Mouse (Mus musculus) urinary bladder, postnatal 10 days (tissue): Measurements from ENCODE around the gene Serpinb6a.

Source experiments
- DNase-seq: peaks from one replicate; pipeline ENCODE4 v3.0.0; 2022; ENCODE audit warnings: low spot score

The Serpinb6a gene

GRCm38 (mm10) chr13:34002058-34003006, at the start of gene Serpinb6a, which contains the start of gene Ripk1:
Gene Serpinb6a (minus strand): TSS chr13:34002794.
Gene Ripk1 (plus strand): TSS chr13:34002363.
- DNase-seq: peak; percentile 62

DNA sequence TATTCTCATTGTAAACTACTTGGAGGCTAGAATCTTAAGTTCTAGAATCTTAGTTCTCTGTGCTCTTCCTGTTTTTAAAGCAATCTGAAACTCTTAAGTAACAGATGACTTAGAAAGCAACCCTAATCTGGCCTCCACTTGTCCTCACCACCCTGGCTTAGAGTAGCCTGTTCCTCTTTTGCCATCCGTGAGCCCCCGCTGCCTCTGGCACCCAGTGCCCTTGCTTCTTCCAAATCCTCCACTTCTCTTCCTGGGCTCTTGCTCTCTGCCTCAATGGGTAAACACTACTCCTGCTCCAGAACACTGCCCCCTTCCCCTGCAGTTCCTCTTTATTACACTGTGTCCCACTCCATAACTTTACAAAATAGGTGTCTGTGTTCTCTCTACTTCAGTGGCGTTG, 49.1 kb upstream of the Serpinb6a start:
- no peak for DNase-seq

DNA sequence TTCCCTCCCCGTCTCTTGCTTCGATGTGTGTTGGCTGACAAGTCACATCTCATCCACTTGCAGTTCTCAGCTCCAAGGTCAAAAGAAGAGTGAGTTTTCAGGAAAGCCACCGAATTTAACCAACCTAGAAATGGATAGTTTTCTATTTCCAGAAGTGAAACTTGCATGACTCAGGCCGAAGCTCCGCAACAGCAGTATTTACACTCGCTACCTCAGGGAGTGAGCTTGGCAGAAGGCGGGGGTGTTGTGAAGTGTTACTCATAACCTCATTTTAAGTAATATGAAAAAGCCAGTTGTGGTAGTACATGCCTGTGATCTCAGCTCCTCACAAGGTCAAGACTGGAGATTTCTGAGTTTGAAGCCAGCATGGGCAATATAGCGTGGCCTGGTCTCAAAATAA, 47.9 kb upstream of the Serpinb6a start:
- no peak for DNase-seq

- no peak for DNase-seq
Observed at GRCm38 (mm10) chr13:34047526-34047925, 44.9 kb upstream of the Serpinb6a start.

DNA sequence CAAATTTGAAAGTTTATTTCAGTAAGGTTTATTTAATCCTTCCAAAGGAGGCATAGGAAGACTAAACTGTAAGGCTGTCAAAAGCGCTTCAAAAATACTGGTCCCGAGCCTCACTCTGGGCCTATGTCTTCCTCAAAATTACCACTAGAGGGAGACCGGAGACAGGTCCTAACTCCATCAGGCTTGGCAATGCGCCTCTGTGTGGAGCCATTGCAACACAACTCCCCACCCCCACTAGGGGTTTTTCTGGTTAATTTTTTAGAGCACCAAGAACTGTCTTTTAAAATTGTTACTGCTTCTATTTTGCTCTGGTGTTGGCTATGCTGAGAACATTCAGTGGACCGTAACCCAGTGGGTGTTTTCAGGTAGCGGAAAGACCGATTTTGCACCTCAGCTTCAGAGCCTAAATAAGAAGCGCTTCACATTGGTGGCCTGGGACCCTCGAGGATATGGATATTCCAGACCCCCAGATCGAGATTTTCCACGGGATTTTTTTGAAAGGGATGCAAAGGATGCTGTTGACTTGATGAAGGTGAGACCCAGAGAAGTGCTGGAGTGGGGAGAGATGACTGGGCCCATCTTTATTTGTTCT, 43.9 kb upstream of the Serpinb6a start:
- no peak for DNase-seq

DNA sequence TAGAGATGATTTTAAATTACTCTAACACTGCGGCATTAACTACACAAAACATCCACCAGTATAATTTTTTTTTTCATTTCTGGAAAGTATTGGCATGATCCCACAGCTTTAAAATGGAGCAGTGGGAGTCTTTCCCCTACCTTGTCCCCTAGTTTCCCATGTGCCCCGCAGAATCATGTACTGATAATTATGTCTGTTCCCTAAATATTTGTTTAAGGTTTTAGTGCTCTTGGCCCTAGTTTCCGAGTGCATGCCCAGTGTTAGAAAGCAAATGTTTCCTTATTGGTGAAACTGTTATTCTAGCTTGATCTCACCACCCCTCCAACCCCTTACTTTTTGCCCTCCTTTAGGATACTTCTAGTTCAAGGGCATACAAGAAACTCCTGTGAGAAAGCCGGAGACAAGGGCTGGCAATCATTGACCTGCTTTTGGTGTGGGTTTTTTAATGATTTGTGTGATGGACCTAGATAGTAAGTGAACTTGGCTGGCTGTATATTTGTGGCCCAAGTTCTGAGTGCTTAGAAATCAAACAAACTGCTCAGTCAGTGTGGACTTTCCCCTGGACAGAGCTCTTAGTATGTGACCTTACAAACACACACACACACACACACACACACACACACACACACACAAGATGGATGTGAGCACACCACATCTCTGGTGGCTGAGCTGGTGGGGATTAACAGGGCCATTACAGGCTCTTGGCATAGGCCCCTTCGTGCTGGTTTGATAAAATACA, 43.1 kb upstream of the Serpinb6a start:
- no peak for DNase-seq

- DNase-seq: no peak
Observed at GRCm38 (mm10) chr13:34043716-34044393, 41.3 kb upstream of the Serpinb6a start.

DNA sequence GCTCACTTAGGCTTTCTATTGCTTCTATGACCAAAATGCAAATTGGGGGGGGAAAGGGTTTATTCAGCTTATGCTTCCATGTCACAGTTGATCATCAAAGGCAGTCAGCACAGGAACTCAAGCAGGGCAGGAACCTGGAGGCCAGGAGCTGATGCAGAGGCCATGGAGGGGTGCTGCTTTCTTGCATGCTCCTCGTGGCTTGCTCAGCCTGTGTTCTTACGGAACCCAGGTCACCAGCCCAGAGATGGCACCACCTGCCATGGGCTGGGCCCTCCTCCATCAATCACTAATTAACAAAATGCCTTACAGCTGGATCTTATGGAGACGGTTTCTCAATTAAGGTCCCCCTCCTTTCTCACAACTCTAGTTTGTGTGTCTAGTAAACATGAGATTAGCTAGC, 37.5 kb upstream of the Serpinb6a start:
- DNase-seq: no peak

- no peak for DNase-seq
Observed at GRCm38 (mm10) chr13:34038901-34039341, 36.3 kb upstream of the Serpinb6a start.

GRCm38 (mm10) chr13:34038056-34038432, 35.5 kb upstream of the Serpinb6a start:
- no peak for DNase-seq

DNA sequence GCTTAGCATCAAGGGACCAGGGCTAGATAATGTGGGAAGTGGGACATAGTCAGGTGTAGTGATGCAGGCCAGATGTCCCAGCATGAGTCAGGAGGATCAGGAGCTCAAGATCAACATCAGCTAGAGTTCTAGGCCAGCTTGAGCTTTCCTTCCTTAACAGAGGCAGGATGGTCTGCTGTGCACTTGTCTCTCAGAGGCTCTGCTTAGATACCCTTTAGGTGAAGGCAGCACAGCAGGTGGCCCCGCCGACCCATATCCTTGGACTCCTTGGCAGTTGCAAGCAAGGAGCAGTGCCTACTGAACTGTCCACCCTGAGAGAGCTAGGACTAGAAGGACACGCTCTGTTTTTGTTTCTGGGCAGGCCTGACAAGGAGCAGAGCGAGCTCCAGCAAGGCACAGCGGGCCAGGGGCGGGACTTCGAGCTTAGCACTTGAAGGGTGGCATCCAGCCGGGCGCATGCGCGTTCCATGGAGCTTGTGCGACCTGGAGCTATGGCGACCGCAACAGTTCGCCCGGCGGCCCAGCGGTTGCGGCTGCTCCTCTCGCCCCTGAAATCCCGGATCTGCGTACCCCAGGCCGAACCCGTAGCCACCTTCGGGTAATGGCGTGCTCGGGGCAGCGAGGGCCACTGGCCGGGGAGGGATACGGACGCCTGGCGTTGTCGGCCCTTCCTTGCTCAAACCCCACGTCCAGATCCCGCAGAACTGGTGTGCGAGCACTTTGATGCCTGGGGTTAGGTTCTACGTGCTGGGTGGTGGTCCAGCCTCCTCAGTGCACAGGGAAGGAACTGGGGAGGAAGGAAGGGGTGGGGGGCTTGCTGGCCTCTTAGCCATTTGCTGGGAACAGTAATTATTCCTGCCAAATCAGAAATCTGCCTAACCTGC, 34.8 kb upstream of the Serpinb6a start, which contains the start of gene Bphl:
TSS of gene Bphl (plus strand) at position 426 of the 884 bp plus-strand sequence.
- peak; percentile 59 for DNase-seq

GRCm38 (mm10) chr13:34036726-34037125, 34.1 kb upstream of the Serpinb6a start:
- DNase-seq: no peak

DNA sequence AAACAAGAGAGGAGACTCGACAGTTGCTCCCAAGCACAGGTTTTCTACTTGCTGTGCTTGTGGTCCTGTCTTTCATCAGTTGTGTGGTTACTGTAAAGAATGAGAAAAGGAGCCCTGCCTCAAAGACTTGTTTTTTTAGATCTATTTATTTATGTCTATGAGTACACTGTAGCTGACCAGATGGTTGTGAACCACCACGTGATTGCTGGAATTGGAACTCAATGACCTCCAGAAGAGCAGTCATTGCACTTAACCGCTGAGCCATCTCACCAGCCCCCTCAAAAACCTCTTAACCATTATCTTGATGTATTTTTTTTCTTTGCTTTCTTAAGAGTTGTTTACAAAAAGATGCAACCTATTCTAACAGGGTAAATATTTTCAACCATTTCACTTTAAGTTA, 32.8 kb upstream of the Serpinb6a start:
- DNase-seq: no peak

GRCm38 (mm10) chr13:34032041-34032440, 29.4 kb upstream of the Serpinb6a start:
- no peak for DNase-seq

GRCm38 (mm10) chr13:34021998-34022397, 19.4 kb upstream of the Serpinb6a start:
- DNase-seq: no peak

GRCm38 (mm10) chr13:34018521-34018920, 15.9 kb upstream of the Serpinb6a start:
- DNase-seq: no peak

DNA sequence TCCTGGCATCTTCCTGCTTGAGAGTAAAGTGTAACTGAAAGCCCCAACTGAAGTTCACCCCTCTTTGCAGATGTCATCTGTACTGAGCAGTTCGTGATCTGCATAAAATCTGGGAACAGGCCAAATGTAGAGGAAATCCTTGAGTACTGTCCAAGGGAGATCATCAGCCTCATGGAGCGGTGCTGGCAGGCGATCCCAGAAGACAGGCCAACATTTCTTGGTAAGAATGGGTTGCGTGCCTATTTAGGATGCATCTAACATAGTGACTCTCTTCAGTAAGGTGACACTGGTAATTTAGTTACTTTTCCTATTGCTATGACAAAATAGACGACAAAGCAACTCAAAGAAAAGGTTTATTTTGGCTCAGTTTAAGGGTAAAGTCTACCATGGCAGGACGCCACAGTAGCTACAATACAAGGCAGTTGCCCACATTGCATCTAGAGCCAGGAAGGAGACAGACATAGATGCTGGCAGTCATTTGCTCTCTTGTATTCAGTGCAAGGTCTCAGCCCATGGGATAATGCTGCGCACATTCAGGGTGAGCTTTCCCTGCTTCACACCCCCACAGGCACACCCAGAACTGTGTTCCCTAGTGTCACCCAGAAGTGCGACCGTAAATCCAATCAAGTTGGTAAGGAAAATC, 14.5 kb upstream of the Serpinb6a start:
- DNase-seq: no peak

- DNase-seq: no peak
Observed at GRCm38 (mm10) chr13:34007234-34007633, 4.6 kb upstream of the Serpinb6a start.

- no peak for DNase-seq
Observed at GRCm38 (mm10) chr13:34003058-34003457, 464 bp upstream of the Serpinb6a start.

DNA sequence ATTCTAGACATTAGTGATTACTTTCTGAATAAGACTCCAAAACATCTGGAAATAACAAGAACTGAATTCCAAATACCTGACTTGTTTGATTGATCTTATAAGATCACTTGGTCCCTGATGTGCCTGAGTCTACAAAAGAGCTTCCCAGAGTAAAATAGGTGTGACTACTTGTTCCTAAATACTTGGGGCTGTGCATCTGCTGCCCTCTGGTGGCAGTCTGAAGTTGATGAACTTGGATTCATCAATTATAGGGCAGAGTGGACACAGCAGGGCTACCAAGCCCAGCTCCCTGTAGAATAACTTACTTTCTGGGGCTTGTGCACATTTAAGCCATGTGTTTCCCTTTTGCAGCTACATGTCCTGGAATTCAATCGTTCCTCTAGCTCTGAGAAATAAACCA, 7.4 kb downstream of the Serpinb6a start:
- no peak for DNase-seq
